Mouse (Mus musculus) midbrain, postnatal 0 days (tissue): Measurements from ENCODE around the gene Apobec4. TPM values are rescaled to one million over a fixed set of nuclear protein-coding genes. Genes with fewer than 3 reads are reported as not detected.

ENCODE experiments used
- ATAC-seq: fragments of 200-750 bp; cut with Nextera tagmentation; 2 replicates; pipeline ENCODE4 v1.8.0; 2017; ENCODE audit warnings: moderate number of reproducible peaks, mild to moderate bottlenecking, moderate TSS enrichment, moderate library complexity; ENCODE audit not compliant: low FRiP score
- DNase-seq: peaks from one replicate; pipeline ENCODE4 v3.0.0-alpha.2; 2015; ENCODE audit warnings: low spot score
- H3K27ac ChIP-seq: fragments of 300-500 bp; sonication (generic); 2 replicates; pipeline ENCODE4 v1.5.1; 2014; ENCODE audit warnings: low read depth, mild to moderate bottlenecking, low read length, mixed read lengths
- H3K27me3 ChIP-seq: fragments of 300-500 bp; sonication (generic); 2 replicates; pipeline ENCODE4 v1.6.1; 2014; ENCODE audit warnings: low read length, control low read depth, mixed read lengths; ENCODE audit not compliant: insufficient read depth
- H3K36me3 ChIP-seq: fragments of 300-500 bp; sonication (generic); 2 replicates; pipeline ENCODE4 v1.6.1; 2014; ENCODE audit warnings: low read length, control low read depth, mixed read lengths; ENCODE audit not compliant: insufficient read depth
- H3K4me1 ChIP-seq: fragments of 300-500 bp; sonication (generic); 2 replicates; pipeline ENCODE4 v1.6.1; 2014; ENCODE audit warnings: mild to moderate bottlenecking, control low read depth, antibody characterized with exemption, low read length, mixed read lengths; ENCODE audit not compliant: insufficient read depth
- H3K4me2 ChIP-seq: fragments of 300-500 bp; sonication (generic); 2 replicates; pipeline ENCODE4 v1.6.1; 2014; ENCODE audit warnings: low read depth, mild to moderate bottlenecking, low read length, mixed read lengths; ENCODE audit not compliant: poor library complexity, severe bottlenecking
- H3K4me3 ChIP-seq: fragments of 300-500 bp; sonication (generic); 2 replicates; pipeline ENCODE4 v1.5.1; 2014; ENCODE audit warnings: low read depth, mild to moderate bottlenecking, low read length, moderate library complexity
- H3K9ac ChIP-seq: fragments of 300-500 bp; sonication (generic); replicated peaks from 2 replicates; pipeline ENCODE4 v1.6.1; 2014; ENCODE audit warnings: mild to moderate bottlenecking, low read length, moderate library complexity, mixed read lengths; ENCODE audit not compliant: poor library complexity, severe bottlenecking
- H3K9me3 ChIP-seq: fragments of 300-500 bp; sonication (generic); 2 replicates; pipeline ENCODE4 v1.6.1; 2016; ENCODE audit warnings: low read length, control low read depth
- CTCF ChIP-seq: IDR thresholded peaks from 2 replicates; pipeline ENCODE4 v1.5.1; 2016; ENCODE audit warnings: antibody characterized with exemption, mild to moderate bottlenecking
- WGBS: fragments of 180-500 bp; shearing (Covaris S2); extraction: QIAGEN DNeasy Blood & Tissue Kit; methylation state at CpG from one replicate; pipeline ENCODE4 v1.1.7; 2014; 5-methylcytosine and 5-hydroxymethylcytosine counted together
- polyA plus RNA-seq: library from polyadenylated mRNA; unstranded; fragments of >200 nt; fragmentation: Nextera tagmentation; extraction: Ambion mirVana; gene quantifications from 2 replicates; pipeline ENCODE4 v1.2.1, GENCODE M21; 2015
- total RNA-seq: library from RNA; depleted of rRNA; stranded (reverse); fragments of >200 nt; gene quantifications from 2 replicates; pipeline ENCODE4 v1.2.3, GENCODE M21; 2014

The Apobec4 gene
- total and polyA plus RNA-seq, 2 experiments from 2014 or later: not detected

DNA sequence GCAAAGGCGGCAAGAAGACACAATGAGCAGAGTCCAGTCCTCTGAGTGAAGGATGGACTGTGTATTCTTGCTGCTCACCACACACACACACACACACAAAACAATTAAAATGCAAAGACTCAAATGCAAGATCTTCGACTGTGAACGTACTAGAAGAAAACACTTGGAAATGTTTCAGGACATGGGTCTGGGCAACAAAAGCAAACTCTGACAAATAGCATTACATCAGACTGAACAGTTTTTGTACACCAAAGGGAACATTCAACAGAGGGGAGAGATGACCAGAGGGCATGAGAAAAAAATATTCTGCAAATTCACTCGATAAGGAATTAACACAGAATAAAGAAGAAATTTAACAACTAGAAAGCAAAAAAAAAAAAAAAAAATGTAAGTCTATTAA is 36.4 kb upstream of the Apobec4 start:
- Histone ChIP-seq H3K27me3 (no peaks in the 10 kb centered on the region), H3K27ac (no peak overlapping the region), H3K36me3 (no peaks in the 10 kb centered on the region), H3K9me3 (no peaks in the 10 kb centered on the region), H3K4me3 (no peak overlapping the region), H3K4me2 (no peak overlapping the region), H3K9ac (no peak overlapping the region), H3K4me1 (no peaks in the 10 kb centered on the region)
- 74% methylated on average over 4 of the region's 4 CpGs for WGBS
- ATAC-seq: no peak
- no peak for DNase-seq
- TF ChIP-seq CTCF: no peak

DNA sequence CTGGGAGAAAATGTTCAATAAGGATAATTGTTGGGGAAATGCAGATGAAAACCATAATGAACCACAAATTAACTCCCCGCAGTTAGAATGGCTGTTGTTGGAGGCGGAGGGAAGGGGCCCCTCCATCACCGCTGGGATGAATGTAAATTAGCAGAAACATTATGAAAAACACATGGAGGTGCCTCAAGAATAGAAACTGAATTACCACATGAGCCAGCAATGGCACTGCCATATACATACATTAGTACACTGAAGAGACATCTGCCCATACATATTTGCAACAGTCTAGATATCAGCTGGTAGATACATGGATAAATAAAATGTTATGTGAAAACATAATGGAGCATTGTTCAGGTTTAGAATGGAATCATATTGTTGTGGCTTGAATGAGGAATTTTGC is 35.9 kb upstream of the Apobec4 start:
- Histone ChIP-seq H3K9me3 (no peaks in the 10 kb centered on the region), H3K4me2 (no peak overlapping the region), H3K4me3 (no peak overlapping the region), H3K4me1 (no peaks in the 10 kb centered on the region), H3K27me3 (no peaks in the 10 kb centered on the region), H3K27ac (no peak overlapping the region), H3K9ac (no peak overlapping the region), H3K36me3 (no peaks in the 10 kb centered on the region)
- TF ChIP-seq CTCF: no peak
- 80% methylated on average over 3 of the region's 3 CpGs for WGBS
- DNase-seq (no peak), ATAC-seq (no peak)

DNA sequence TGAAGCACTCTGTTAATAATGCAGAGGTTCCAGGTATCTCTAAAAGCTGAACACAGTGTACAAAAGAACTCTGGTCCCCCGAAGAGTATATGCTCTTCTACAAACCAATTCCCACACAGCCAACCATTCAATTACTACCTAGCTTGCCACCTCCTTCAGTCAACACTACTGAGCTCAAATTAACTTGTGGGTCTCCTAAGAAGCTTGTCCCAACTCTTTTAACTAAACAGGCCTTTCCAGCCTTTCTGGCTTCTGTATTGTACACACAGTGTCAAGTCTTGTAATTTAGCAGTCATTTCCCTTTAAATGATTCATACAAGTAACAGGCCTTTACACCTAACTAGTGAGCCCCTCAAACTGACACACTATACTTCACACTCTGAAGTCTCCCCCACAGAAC is 33.0 kb upstream of the Apobec4 start:
- Histone ChIP-seq H3K9ac (no peak overlapping the region), H3K27me3 (no peaks in the 10 kb centered on the region), H3K4me1 (no peaks in the 10 kb centered on the region), H3K36me3 (no peaks in the 10 kb centered on the region), H3K27ac (no peak overlapping the region), H3K9me3 (no peaks in the 10 kb centered on the region), H3K4me3 (no peak overlapping the region), H3K4me2 (no peak overlapping the region)
- WGBS: 90% methylated on average over 1 of the region's 1 CpGs
- DNase-seq (no peak), ATAC-seq (no peak)
- TF ChIP-seq CTCF: no peak

DNA sequence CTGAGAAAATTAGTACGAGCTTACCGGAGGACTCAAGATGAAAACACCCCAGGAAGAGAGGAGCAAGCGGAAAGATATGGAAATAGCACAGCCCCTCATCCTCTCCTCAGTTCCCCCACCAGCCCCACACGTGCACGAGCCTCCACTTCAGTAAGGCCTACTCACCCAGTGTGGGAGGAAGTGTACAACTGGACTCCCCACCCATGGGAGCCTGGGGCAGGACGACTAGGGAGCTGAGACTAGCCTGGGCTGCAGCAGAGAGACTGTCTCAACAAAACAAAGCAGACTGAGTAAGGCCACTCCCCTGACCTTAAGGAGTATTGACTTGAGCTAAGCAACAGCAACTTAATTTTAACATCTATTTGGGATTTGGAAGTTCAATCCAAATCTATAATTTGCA is 32.2 kb upstream of the Apobec4 start:
- H3K4me2 ChIP-seq: no peak overlapping the region
- H3K27me3 ChIP-seq: no peaks in the 10 kb centered on the region
- DNase-seq (no peak), ATAC-seq (no peak)
- 64% methylated on average over 6 of the region's 6 CpGs for WGBS
- H3K4me3 ChIP-seq: no peak overlapping the region
- no peak for TF ChIP-seq CTCF
- H3K27ac ChIP-seq: no peak overlapping the region
- H3K9ac ChIP-seq: no peak overlapping the region
- H3K9me3 ChIP-seq: no peaks in the 10 kb centered on the region
- H3K36me3 ChIP-seq: no peaks in the 10 kb centered on the region
- no peaks in the 10 kb centered on the region for H3K4me1 ChIP-seq

DNA sequence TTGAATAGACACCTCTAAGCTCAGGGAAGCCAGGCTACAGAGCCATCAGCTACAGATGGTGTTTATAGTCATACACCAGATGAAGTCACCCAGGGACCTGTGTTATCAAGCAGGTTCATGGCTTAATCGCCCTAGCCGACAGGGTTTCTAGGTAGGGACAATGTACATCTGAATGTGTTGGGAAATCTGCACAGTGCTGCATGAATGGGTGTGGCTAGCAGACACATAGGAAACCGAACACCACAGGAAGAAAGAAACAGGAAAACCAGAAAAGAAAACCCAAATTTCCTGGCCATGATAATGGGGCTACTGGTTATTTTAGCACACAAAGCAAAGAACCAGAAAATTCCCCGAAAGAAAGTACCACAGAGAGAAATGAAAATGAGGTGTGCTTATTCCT is 29.4 kb upstream of the Apobec4 start:
- no peak for DNase-seq
- Histone ChIP-seq H3K4me1 (no peaks in the 10 kb centered on the region), H3K4me3 (no peak overlapping the region), H3K9me3 (no peaks in the 10 kb centered on the region), H3K9ac (no peak overlapping the region), H3K27ac (no peak overlapping the region), H3K36me3 (no peaks in the 10 kb centered on the region), H3K27me3 (no peaks in the 10 kb centered on the region), H3K4me2 (no peak overlapping the region)
- 88% methylated on average over 4 of the region's 4 CpGs for WGBS
- TF ChIP-seq CTCF: no peak
- ATAC-seq: no peak

DNA sequence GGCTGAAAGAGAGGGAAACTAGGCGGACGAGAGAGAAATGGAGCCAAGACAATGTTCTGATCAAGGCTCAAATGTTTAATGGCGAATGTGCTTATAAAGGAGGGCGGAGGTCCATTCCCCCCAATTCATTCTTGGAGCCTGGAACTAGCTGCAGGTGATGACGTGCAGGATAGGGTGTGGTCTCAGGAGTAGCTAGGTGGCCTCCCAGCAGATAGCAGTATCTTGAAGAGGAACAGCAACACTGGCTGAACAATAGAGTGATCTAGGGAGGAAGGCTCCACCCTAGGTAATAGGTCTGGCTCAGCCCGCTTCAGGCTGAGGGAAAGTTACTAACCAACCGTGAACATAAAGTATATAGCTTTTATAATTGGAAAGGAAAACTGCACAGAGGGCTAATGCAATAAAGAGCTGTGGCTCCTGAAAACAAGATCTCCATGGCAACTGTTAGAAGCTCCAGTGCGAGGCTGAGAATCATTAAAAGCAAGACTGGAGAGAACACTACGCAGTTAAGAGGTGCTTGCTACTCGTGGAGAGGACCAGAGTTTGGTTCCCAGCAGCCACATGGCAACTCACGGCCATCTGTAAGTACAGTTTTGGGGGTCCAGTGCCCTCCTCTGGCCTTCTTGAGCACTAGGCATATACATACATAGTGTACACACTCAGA is 28.7 kb upstream of the Apobec4 start:
- TF ChIP-seq CTCF: no peak
- H3K4me2 ChIP-seq: no peak overlapping the region
- no peaks in the 10 kb centered on the region for H3K36me3 ChIP-seq
- 80% methylated on average over 11 of the region's 11 CpGs for WGBS
- no peak overlapping the region for H3K27ac ChIP-seq
- H3K4me1 ChIP-seq: no peaks in the 10 kb centered on the region
- DNase-seq: peak; percentile 23
- H3K27me3 ChIP-seq: no peaks in the 10 kb centered on the region
- no peak overlapping the region for H3K9ac ChIP-seq
- no peak overlapping the region for H3K4me3 ChIP-seq
- H3K9me3 ChIP-seq: no peaks in the 10 kb centered on the region
- no peak for ATAC-seq
